Mouse (Mus musculus): Measurements from ENCODE around the gene Nrde2.

Gene Nrde2

DNA sequence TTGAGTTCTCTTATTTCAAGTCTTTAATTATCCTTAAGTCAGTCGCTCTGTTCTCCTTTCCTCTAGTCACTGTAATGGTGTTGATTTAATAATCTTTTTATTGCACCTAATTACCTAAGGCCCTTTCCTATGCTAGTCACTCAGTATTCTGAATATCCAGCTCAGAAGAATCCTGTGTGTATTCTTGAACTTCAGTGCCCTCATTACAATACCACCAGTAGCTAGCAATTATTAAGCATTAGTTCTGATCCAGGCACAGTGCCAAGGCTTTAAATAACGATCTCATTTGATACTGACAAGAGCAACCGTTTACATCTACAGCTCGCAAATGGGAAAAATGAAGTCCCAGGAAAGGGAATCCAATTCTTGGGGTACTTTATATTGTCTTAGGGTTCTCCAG is 83.7 kb downstream of the Nrde2 start:
- no peak for DNase-seq (ENCODE audit: low read depth, low spot score)
- Histone ChIP-seq H3K36me3 (ENCODE audit: control insufficient read depth, insufficient read depth, low read length, poor library complexity, severe bottlenecking) (no peaks in the 10 kb centered on the region), H3K27me3 (ENCODE audit: control insufficient read depth, insufficient read depth, low read length, poor library complexity, severe bottlenecking) (no peaks in the 10 kb centered on the region)
